Comparison of ENCODE assay signal across 9 mouse cellular contexts in genomic region chr13:4001687-4002086, GRCm38 (mm10). TPM values are rescaled to one million over a fixed set of nuclear protein-coding genes. Genes with fewer than 3 reads are reported as not detected.
DNase-seq lines count a peak whose midpoint lies in the region; ATAC-seq and TF ChIP-seq lines count a peak whose summit lies in the region.
"Had no signal": no experiment of that assay in that cellular context is flagged by ENCODE, and none has a peak within 500 bp of the region (broad histone marks: within the 10 kb centered on the region; RNA-seq: fewer than 3 reads in every experiment).

No protein-coding gene starts in this region.

- H3K27me3 ChIP-seq in midbrain, embryonic 10.5 days (ENCODE audit: low read depth, poor library complexity, severe bottlenecking): no peaks in the 10 kb centered on the region
- H3K27me3 ChIP-seq in midbrain, embryonic 16.5 days (ENCODE audit: control insufficient read depth, insufficient read depth, low read depth, low read length): no peaks in the 10 kb centered on the region
- no peaks in the 10 kb centered on the region for H3K27me3 ChIP-seq in forebrain, embryonic 14.5 days (replicated peaks; ENCODE audit: control insufficient read depth, insufficient read depth, low read length)
- no peaks in the 10 kb centered on the region for H3K27me3 ChIP-seq in midbrain, embryonic 12.5 days
- H3K27me3 ChIP-seq: embryonic facial prominence, embryonic 13.5 days had no signal

- 18% methylated on average over 3 of the region's 3 CpGs for WGBS in midbrain, embryonic 10.5 days
- WGBS in midbrain, embryonic 16.5 days: 12% methylated on average over 3 of the region's 3 CpGs
- 18% methylated on average over 3 of the region's 3 CpGs for WGBS in forebrain, embryonic 14.5 days
- WGBS in midbrain, embryonic 12.5 days: 10% methylated on average over 3 of the region's 3 CpGs

- no peaks in the 10 kb centered on the region for H3K36me3 ChIP-seq in midbrain, embryonic 10.5 days
- no peaks in the 10 kb centered on the region for H3K36me3 ChIP-seq in midbrain, embryonic 16.5 days (ENCODE audit: control insufficient read depth, insufficient read depth, low read length)
- H3K36me3 ChIP-seq in forebrain, embryonic 14.5 days (ENCODE audit: control insufficient read depth, insufficient read depth, low read length): no peaks in the 10 kb centered on the region
- H3K36me3 ChIP-seq in midbrain, embryonic 12.5 days: no peaks in the 10 kb centered on the region
- H3K36me3 ChIP-seq: embryonic facial prominence, embryonic 13.5 days had no signal

- intact Hi-C loops in left cerebral cortex, adult 2 months (cut with DNase I): loop anchor here (2.0 to 5.0 kb wide), 2 partner anchors 104 to 335 kb away; no protein-coding TSS in a partner anchor

- peak; percentile 62 for DNase-seq in midbrain, embryonic 10.5 days (ENCODE audit: low spot score)
- DNase-seq in forebrain, embryonic 14.5 days (ENCODE audit: low spot score): peak; percentile 67
- peak; percentile 59 to 78 for DNase-seq in left cerebral cortex, adult 2 months (ENCODE audit: extremely low spot score in 1 of 2, low spot score in 2 of 2)
- peak; percentile 19 to 22 for DNase-seq in spleen, postnatal 36 days (ENCODE audit: low spot score in 2 of 2)

- H3K4me1 ChIP-seq in midbrain, embryonic 10.5 days: no peaks in the 10 kb centered on the region
- no peaks in the 10 kb centered on the region for H3K4me1 ChIP-seq in midbrain, embryonic 16.5 days (ENCODE audit: control insufficient read depth, insufficient read depth, low read length)
- H3K4me1 ChIP-seq in forebrain, embryonic 14.5 days (ENCODE audit: control insufficient read depth, insufficient read depth, low read length): no peaks in the 10 kb centered on the region
- no peaks in the 10 kb centered on the region for H3K4me1 ChIP-seq in midbrain, embryonic 12.5 days
- H3K4me1 ChIP-seq: embryonic facial prominence, embryonic 13.5 days had no signal

- no peak overlapping the region for H3K4me3 ChIP-seq in midbrain, embryonic 10.5 days
- no peak overlapping the region for H3K4me3 ChIP-seq in midbrain, embryonic 16.5 days (ENCODE audit: low read depth, low read length)
- H3K4me3 ChIP-seq in forebrain, embryonic 14.5 days (ENCODE audit: low read depth, low read length): no peak overlapping the region
- H3K4me3 ChIP-seq in left cerebral cortex, adult 2 months: no peak overlapping the region
- no peak overlapping the region for H3K4me3 ChIP-seq in midbrain, embryonic 12.5 days
- H3K4me3 ChIP-seq: embryonic facial prominence, embryonic 13.5 days had no signal

- peak; percentile 83 for TF ChIP-seq CTCF in left cerebral cortex, adult 2 months (IDR thresholded peaks at IDR 0.05)

- ATAC-seq in midbrain, embryonic 16.5 days: no peak
- ATAC-seq in cerebellum, adult (ENCODE audit: insufficient number of reproducible peaks, low FRiP score, low TSS enrichment): 0 out of 2 replicates have a peak, but pooled peaks have one; percentile 15
- peak; percentile 72 for ATAC-seq in forebrain, embryonic 14.5 days
- peak; percentile 46 for ATAC-seq in inflammation-experienced regulatory T-cells, adult 6 months
- peak; percentile 65; the same call in 1 of the 2 replicates for ATAC-seq in midbrain, embryonic 12.5 days (ENCODE audit: low FRiP score, low read depth)

- H3K4me2 ChIP-seq in midbrain, embryonic 16.5 days (ENCODE audit: low read length): no peak overlapping the region
- H3K4me2 ChIP-seq in forebrain, embryonic 14.5 days (ENCODE audit: low read length): no peak overlapping the region
- H3K4me2 ChIP-seq in midbrain, embryonic 12.5 days (replicated peaks): no peak overlapping the region
- H3K4me2 ChIP-seq: embryonic facial prominence, embryonic 13.5 days had no signal

- no peaks in the 10 kb centered on the region for H3K9me3 ChIP-seq in midbrain, embryonic 10.5 days (replicated peaks)
- H3K9me3 ChIP-seq in midbrain, embryonic 16.5 days (replicated peaks; ENCODE audit: control insufficient read depth, low read length, poor library complexity, severe bottlenecking): no peaks in the 10 kb centered on the region
- H3K9me3 ChIP-seq in forebrain, embryonic 14.5 days (replicated peaks; ENCODE audit: control insufficient read depth, low read length): no peaks in the 10 kb centered on the region
- H3K9me3 ChIP-seq in midbrain, embryonic 12.5 days: no peaks in the 10 kb centered on the region
- H3K9me3 ChIP-seq: embryonic facial prominence, embryonic 13.5 days had no signal

- no peak overlapping the region for H3K27ac ChIP-seq in midbrain, embryonic 10.5 days (replicated peaks)
- no peak overlapping the region for H3K27ac ChIP-seq in midbrain, embryonic 16.5 days (ENCODE audit: low read length)
- no peak overlapping the region for H3K27ac ChIP-seq in forebrain, embryonic 14.5 days (ENCODE audit: low read depth, low read length)
- H3K27ac ChIP-seq in left cerebral cortex, adult 2 months: no peak overlapping the region
- no peak overlapping the region for H3K27ac ChIP-seq in midbrain, embryonic 12.5 days (replicated peaks)
- H3K27ac ChIP-seq: embryonic facial prominence, embryonic 13.5 days had no signal

- H3K9ac ChIP-seq in midbrain, embryonic 16.5 days (ENCODE audit: low read depth, low read length): no peak overlapping the region
- H3K9ac ChIP-seq in forebrain, embryonic 14.5 days (ENCODE audit: low read length): no peak overlapping the region
- H3K9ac ChIP-seq in midbrain, embryonic 12.5 days (replicated peaks): no peak overlapping the region
- H3K9ac ChIP-seq: embryonic facial prominence, embryonic 13.5 days had no signal

RNA-seq across cellular contexts. Expression of gene Akr1c14, which starts 47.1 kb away (rescaled TPM):
- 0.15 and 0.33 TPM in 2 replicates for polyA plus RNA-seq in midbrain, embryonic 10.5 days (2016; fragmentation: Nextera tagmentation; extraction: Ambion mirVana)
- polyA plus RNA-seq in midbrain, embryonic 16.5 days (2015; fragmentation: Nextera tagmentation; extraction: Ambion mirVana): 0.73 and 0.92 TPM in 2 replicates
- 0.67 and 0.90 TPM in 2 replicates for polyA plus RNA-seq in forebrain, embryonic 14.5 days (2014; fragmentation: Nextera tagmentation; extraction: Ambion mirVana)
- not detected for polyA plus RNA-seq in inflammation-experienced regulatory T-cells, adult 6 months (2017; shearing (Covaris generic))
- total RNA-seq in left cerebral cortex, adult 2 months (2021): 1 to 10 TPM; 1.3 TPM
- 0.14 and 0.38 TPM in 2 replicates for polyA plus RNA-seq in midbrain, embryonic 12.5 days (2016; fragmentation: Nextera tagmentation; extraction: Ambion mirVana)

RNA-seq across cellular contexts. Expression of gene Ucn3, which starts 56.5 kb away (rescaled TPM):
- polyA plus RNA-seq in midbrain, embryonic 10.5 days (2016; fragmentation: Nextera tagmentation; extraction: Ambion mirVana): not detected in 2 replicates
- 0.14 and 0.20 TPM in 2 replicates for polyA plus RNA-seq in midbrain, embryonic 16.5 days (2015; fragmentation: Nextera tagmentation; extraction: Ambion mirVana)
- polyA plus RNA-seq in forebrain, embryonic 14.5 days (2014; fragmentation: Nextera tagmentation; extraction: Ambion mirVana): 0.15 TPM in 1 of 2 replicates, not detected in the other
- polyA plus RNA-seq in inflammation-experienced regulatory T-cells, adult 6 months (2017; shearing (Covaris generic)): not detected
- total RNA-seq in left cerebral cortex, adult 2 months (2021): under 1 TPM in 1 of 2 experiments, not detected in 1; 0.84 TPM
- not detected in 2 replicates for polyA plus RNA-seq in midbrain, embryonic 12.5 days (2016; fragmentation: Nextera tagmentation; extraction: Ambion mirVana)
- polyA plus RNA-seq: embryonic facial prominence, embryonic 13.5 days had no signal
